Mouse (Mus musculus): ENCODE measurements around the gene A930018P22Rik. TPM values are rescaled to one million over a fixed set of nuclear protein-coding genes. Genes with fewer than 3 reads are reported as not detected.

Gene A930018P22Rik
- polyA plus RNA-seq, 1 experiment from 2014 or later: 0.20 TPM

Other genes starting within 250 kb of the A930018P22Rik start
- gene Lmo2, start 164.8 kb upstream of the A930018P22Rik start, polyA plus RNA-seq (2016; fragmentation: Nextera tagmentation; extraction: Ambion mirVana): 15.8 and 21.2 TPM in 2 replicates
- gene Fbxo3, start 95.0 kb upstream of the A930018P22Rik start, polyA plus RNA-seq (2016; fragmentation: Nextera tagmentation; extraction: Ambion mirVana): 40.6 and 42.8 TPM in 2 replicates
- gene 4931422A03Rik, start 94.4 kb upstream of the A930018P22Rik start, polyA plus RNA-seq (2016; fragmentation: Nextera tagmentation; extraction: Ambion mirVana): 1.4 and 2.0 TPM in 2 replicates
- not detected in 2 replicates for gene Gm10912, start 56.9 kb upstream of the A930018P22Rik start, polyA plus RNA-seq (2016; fragmentation: Nextera tagmentation; extraction: Ambion mirVana)
- gene Gm10799, start 54.2 kb upstream of the A930018P22Rik start, polyA plus RNA-seq (2016; fragmentation: Nextera tagmentation; extraction: Ambion mirVana): not detected in 2 replicates
- 2.3 and 4.0 TPM in 2 replicates for gene Cd59b, start 52.9 kb upstream of the A930018P22Rik start, polyA plus RNA-seq (2016; fragmentation: Nextera tagmentation; extraction: Ambion mirVana)
- gene Cd59a, start 27.0 kb upstream of the A930018P22Rik start, polyA plus RNA-seq (2016; fragmentation: Nextera tagmentation; extraction: Ambion mirVana): 26.4 and 30.1 TPM in 2 replicates